In genomic region chr7:98156280-98156665, GRCm38 (mm10) we compare ENCODE assay signal across 12 mouse cellular contexts. TPM values are rescaled to one million over a fixed set of nuclear protein-coding genes. Genes with fewer than 3 reads are reported as not detected.
A peak's percentile ranks its signal among the peaks of the same experiment; 100 is the strongest.
DNase-seq lines count a peak whose midpoint lies in the region; ATAC-seq and TF ChIP-seq lines count a peak whose summit lies in the region.
"Had no signal": no experiment of that assay in that cellular context is flagged by ENCODE, and none has a peak within 500 bp of the region (broad histone marks: within the 10 kb centered on the region; RNA-seq: fewer than 3 reads in every experiment).

No protein-coding gene starts in this region.

- DNase-seq in heart, adult 11 months = peak; percentile 89
- no peak for DNase-seq in heart, adult 9 months (ENCODE audit: low spot score in 2 of 2)
- DNase-seq in kidney, postnatal 0 days (ENCODE audit: low spot score) = no peak
- DNase-seq in thymus, postnatal 25 days = peak; percentile 18
- DNase-seq in thymus, adult 18-20 months = no peak
- no peak for DNase-seq in spleen, postnatal 10 days (ENCODE audit: low spot score in 2 of 2)
- DNase-seq in embryo, embryonic 11 days = no peak

- peaks cover 32% of the 10 kb centered on the region; the same call in 1 of the 2 replicates for H3K4me1 ChIP-seq in kidney, postnatal 0 days (replicated peaks; ENCODE audit: insufficient read depth, low read length)
- H3K4me1 ChIP-seq in kidney, embryonic 14.5 days (ENCODE audit: control insufficient read depth, insufficient read depth, low read length) = peaks cover 39% of the 10 kb centered on the region

- H3K27me3 ChIP-seq in kidney, postnatal 0 days (ENCODE audit: insufficient read depth, low read length) = no peaks in the 10 kb centered on the region
- no peaks in the 10 kb centered on the region for H3K27me3 ChIP-seq in kidney, embryonic 14.5 days (ENCODE audit: control insufficient read depth, insufficient read depth, low read length)
- H3K27me3 ChIP-seq: limb, embryonic 13.5 days had no signal

- no peak overlapping the region for H3K4me3 ChIP-seq in kidney, postnatal 0 days (replicated peaks; ENCODE audit: low read depth, low read length)
- no peak overlapping the region for H3K4me3 ChIP-seq in kidney, embryonic 14.5 days (ENCODE audit: low read length)
- H3K4me3 ChIP-seq: limb, embryonic 13.5 days had no signal

- H3K9ac ChIP-seq in kidney, postnatal 0 days (ENCODE audit: low read depth, low read length) = no peak overlapping the region
- no peak overlapping the region for H3K9ac ChIP-seq in kidney, embryonic 14.5 days (ENCODE audit: low read depth, low read length)
- H3K9ac ChIP-seq: limb, embryonic 13.5 days had no signal

- H3K4me2 ChIP-seq in kidney, postnatal 0 days (ENCODE audit: low read length) = no peak overlapping the region
- no peak overlapping the region for H3K4me2 ChIP-seq in kidney, embryonic 14.5 days (replicated peaks; ENCODE audit: low read depth, low read length)
- H3K4me2 ChIP-seq: limb, embryonic 13.5 days had no signal

- ATAC-seq in kidney, postnatal 0 days (replicated peaks; ENCODE audit: low FRiP score, low read depth) = no peak
- no peak for ATAC-seq in kidney, embryonic 14.5 days (ENCODE audit: low FRiP score, low TSS enrichment)

- H3K36me3 ChIP-seq in kidney, postnatal 0 days (ENCODE audit: insufficient read depth, low read length) = no peaks in the 10 kb centered on the region
- no peaks in the 10 kb centered on the region for H3K36me3 ChIP-seq in kidney, embryonic 14.5 days (ENCODE audit: control insufficient read depth, insufficient read depth, low read length)
- H3K36me3 ChIP-seq: limb, embryonic 13.5 days had no signal

- H3K27ac ChIP-seq in kidney, postnatal 0 days = peak overlapping the region; percentile 2
- H3K27ac ChIP-seq in kidney, embryonic 14.5 days (ENCODE audit: low read depth, low read length) = no peak overlapping the region
- H3K27ac ChIP-seq: limb, embryonic 13.5 days had no signal

- TF ChIP-seq CTCF in kidney, postnatal 0 days (IDR thresholded peaks at IDR 0.05; ENCODE audit: low read depth) = no peak

- no peaks in the 10 kb centered on the region for H3K9me3 ChIP-seq in kidney, postnatal 0 days (replicated peaks; ENCODE audit: low read length)
- no peaks in the 10 kb centered on the region for H3K9me3 ChIP-seq in kidney, embryonic 14.5 days (ENCODE audit: control insufficient read depth, low read length)
- H3K9me3 ChIP-seq: limb, embryonic 13.5 days had no signal

- 64% methylated on average over 3 of the region's 3 CpGs for WGBS in kidney, postnatal 0 days
- 45% methylated on average over 3 of the region's 3 CpGs for WGBS in kidney, embryonic 14.5 days

RNA-seq across cellular contexts. Expression of gene Omp, which starts 11.0 kb away (rescaled TPM):
- 0.38 and 0.50 TPM in 2 replicates for polyA plus RNA-seq in kidney, postnatal 0 days (2015; fragmentation: Nextera tagmentation; extraction: Ambion mirVana)
- polyA plus RNA-seq in kidney, embryonic 14.5 days (2014; fragmentation: Nextera tagmentation; extraction: Ambion mirVana) = 0.20 and 0.51 TPM in 2 replicates

RNA-seq across cellular contexts. Expression of gene Capn5, which starts 21.8 kb away (rescaled TPM):
- 12.9 and 13.0 TPM in 2 replicates for polyA plus RNA-seq in kidney, postnatal 0 days (2015; fragmentation: Nextera tagmentation; extraction: Ambion mirVana)
- 4.8 and 10.4 TPM in 2 replicates for polyA plus RNA-seq in kidney, embryonic 14.5 days (2014; fragmentation: Nextera tagmentation; extraction: Ambion mirVana)

RNA-seq across cellular contexts. Expression of gene Myo7a, which starts 36.9 kb away (rescaled TPM):
- polyA plus RNA-seq in kidney, postnatal 0 days (2015; fragmentation: Nextera tagmentation; extraction: Ambion mirVana) = 7.6 and 8.7 TPM in 2 replicates
- 7.9 and 15.4 TPM in 2 replicates for polyA plus RNA-seq in kidney, embryonic 14.5 days (2014; fragmentation: Nextera tagmentation; extraction: Ambion mirVana)

RNA-seq across cellular contexts. Expression of gene B3gnt6, which starts 43.0 kb away (rescaled TPM):
- 0.13 and 0.20 TPM in 2 replicates for polyA plus RNA-seq in kidney, postnatal 0 days (2015; fragmentation: Nextera tagmentation; extraction: Ambion mirVana)
- 0.15 TPM in 1 of 2 replicates, not detected in the other for polyA plus RNA-seq in kidney, embryonic 14.5 days (2014; fragmentation: Nextera tagmentation; extraction: Ambion mirVana)
- polyA plus RNA-seq: C2C12; intestine, embryonic 14.5 days; limb, embryonic 13.5 days; stomach, embryonic 16.5 days had no signal

Comparison
In these comparisons a context has a peak if more than half of its experiments do, and no peak if none do; other contexts are left out.
1. DNase-seq: peak in heart, adult 11 months (single experiment) and thymus, postnatal 25 days (single experiment); none in heart, adult 9 months (0 of 2), kidney, postnatal 0 days (single experiment), thymus, adult 18-20 months (0 of 2), spleen, postnatal 10 days (0 of 2) and embryo, embryonic 11 days (single experiment).